Mouse (Mus musculus) layer of hippocampus, adult 9-11 months (tissue): ENCODE data around the gene Sez6l.

Experiments
- DNase-seq: peaks from one replicate; pipeline ENCODE4 v3.0.0; 2022

Gene Sez6l

GRCm38 (mm10) chr5:112488101-112488776 lies 88.7 kb downstream of the Sez6l start:
- DNase-seq: no peak

GRCm38 (mm10) chr5:112487504-112487903 lies 89.5 kb downstream of the Sez6l start:
- DNase-seq: no peak

GRCm38 (mm10) chr5:112486415-112486814 lies 90.6 kb downstream of the Sez6l start:
- no peak for DNase-seq

- DNase-seq: peak; percentile 56
These were observed 91.9 kb downstream of the Sez6l start for GRCm38 (mm10) chr5:112484924-112485715.

- no peak for DNase-seq
These were observed 94.0 kb downstream of the Sez6l start for GRCm38 (mm10) chr5:112483030-112483429.

- no peak for DNase-seq
These were observed 94.4 kb downstream of the Sez6l start for GRCm38 (mm10) chr5:112482551-112482950.

GRCm38 (mm10) chr5:112481946-112482410 lies 95.0 kb downstream of the Sez6l start:
- no peak for DNase-seq

GRCm38 (mm10) chr5:112473453-112473852 lies 103.5 kb downstream of the Sez6l start:
- DNase-seq: no peak

- DNase-seq: no peak
These were observed 106.8 kb downstream of the Sez6l start for GRCm38 (mm10) chr5:112470144-112470543.

- DNase-seq: no peak
These were observed 107.9 kb downstream of the Sez6l start for GRCm38 (mm10) chr5:112468986-112469581.

- no peak for DNase-seq
These were observed 110.7 kb downstream of the Sez6l start for GRCm38 (mm10) chr5:112466331-112466730.

GRCm38 (mm10) chr5:112459903-112460302 lies 117.1 kb downstream of the Sez6l start:
- DNase-seq: no peak

- no peak for DNase-seq
These were observed 121.9 kb downstream of the Sez6l start for GRCm38 (mm10) chr5:112454966-112455555.

GRCm38 (mm10) chr5:112453088-112453487 lies 123.9 kb downstream of the Sez6l start:
- DNase-seq: no peak

GRCm38 (mm10) chr5:112448747-112449440 lies 128.1 kb downstream of the Sez6l start, which contains the start of gene Gm6588:
TSS of gene Gm6588 (plus strand) at chr5:112449426.
- no peak for DNase-seq

- no peak for DNase-seq
These were observed 138.4 kb downstream of the Sez6l start for GRCm38 (mm10) chr5:112438535-112438934.

GRCm38 (mm10) chr5:112433004-112433403 lies 144.0 kb downstream of the Sez6l start:
- DNase-seq: peak; percentile 79

- DNase-seq: peak; percentile 68
These were observed 145.0 kb downstream of the Sez6l start for GRCm38 (mm10) chr5:112432033-112432432.

- DNase-seq: no peak
These were observed 145.7 kb downstream of the Sez6l start for GRCm38 (mm10) chr5:112431120-112431775.

- DNase-seq: peak; percentile 61
These were observed 148.0 kb downstream of the Sez6l start for GRCm38 (mm10) chr5:112428944-112429343.

GRCm38 (mm10) chr5:112427283-112427682 lies 149.7 kb downstream of the Sez6l start:
- DNase-seq: peak; percentile 62

GRCm38 (mm10) chr5:112426635-112427034 lies 150.3 kb downstream of the Sez6l start:
- DNase-seq: no peak
